Mouse (Mus musculus) liver, adult 10 weeks (tissue): ENCODE results near the gene B4galnt2. TPM values are rescaled to one million over a fixed set of nuclear protein-coding genes. Genes with fewer than 3 reads are reported as not detected.

Experiments
- polyA plus RNA-seq: library from polyadenylated mRNA; stranded (reverse); fragments of 350-450 nt; fragmentation: Illumina TruSeq; extraction: RNeasy Lipid Tissue Mini Kit (QIAGEN cat#74804); gene quantifications from one replicate; pipeline ENCODE4 v1.2.3, GENCODE M21; 2014; ENCODE audit warnings: low read depth, low replicate concordance

Gene B4galnt2
- not detected for polyA plus RNA-seq

DNA sequence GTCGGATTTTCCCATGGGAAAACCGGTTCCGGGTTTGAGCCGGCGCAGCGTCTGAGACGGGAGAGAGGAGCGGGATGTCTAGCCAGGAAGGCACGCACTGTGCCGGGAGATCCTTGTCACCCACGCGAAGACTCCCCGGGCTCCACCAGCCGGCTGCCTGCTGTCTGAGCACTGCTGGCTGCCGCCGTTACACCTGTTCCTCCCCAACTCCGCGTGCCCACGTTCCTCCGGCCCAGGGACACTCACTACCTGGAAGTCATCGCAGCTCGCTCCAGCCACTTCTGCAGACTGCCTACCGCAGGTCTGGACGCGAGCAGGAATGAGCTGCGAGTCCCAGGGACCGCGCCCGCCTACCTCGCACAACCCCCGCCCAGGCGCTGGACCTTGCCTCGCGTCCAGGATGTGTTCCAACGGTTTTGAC lies at the start of gene B4galnt2:
B4galnt2 (minus strand) TSS at position 321 of the 421 bp plus-strand sequence.

DNA sequence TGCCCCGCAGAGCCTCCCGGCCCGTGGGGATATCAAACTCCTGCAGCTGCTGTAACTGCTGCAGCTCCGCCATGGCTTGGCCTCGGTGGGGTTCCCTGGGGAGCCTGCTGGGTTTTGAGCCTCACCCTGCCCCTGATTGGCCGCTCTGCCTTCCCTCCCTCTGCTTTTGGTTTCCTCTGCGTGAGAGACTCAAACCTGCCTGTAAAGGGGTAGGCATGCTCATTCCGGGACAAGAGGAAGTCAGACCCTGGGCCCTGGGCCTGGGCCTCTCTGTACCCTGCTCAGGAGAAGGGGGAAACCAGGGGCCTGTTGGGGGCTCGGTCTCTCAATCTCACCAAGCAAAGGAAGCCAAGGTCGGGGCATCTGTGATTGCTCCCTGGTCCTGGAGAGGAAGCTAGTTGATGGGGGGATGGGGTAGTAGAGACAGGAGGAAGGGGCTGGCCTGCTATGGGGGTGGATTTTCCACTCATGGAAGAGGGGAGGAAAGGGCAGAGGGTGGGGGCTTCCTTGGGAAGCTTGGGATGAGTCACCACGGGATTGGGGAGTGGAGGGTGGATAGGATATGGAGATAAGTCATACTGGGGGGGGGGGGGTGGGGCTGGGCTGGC lies 72.5 kb downstream of the B4galnt2 start, which contains the start of gene Abi3:
Abi3 (minus strand) TSS at position 403 of the 608 bp plus-strand sequence.

GRCm38 (mm10) chr11:95837059-95837458 lies 77.6 kb downstream of the B4galnt2 start, which contains the start of gene Gngt2:
Gene Gngt2, plus strand, starts transcription at chr11:95837216.

DNA sequence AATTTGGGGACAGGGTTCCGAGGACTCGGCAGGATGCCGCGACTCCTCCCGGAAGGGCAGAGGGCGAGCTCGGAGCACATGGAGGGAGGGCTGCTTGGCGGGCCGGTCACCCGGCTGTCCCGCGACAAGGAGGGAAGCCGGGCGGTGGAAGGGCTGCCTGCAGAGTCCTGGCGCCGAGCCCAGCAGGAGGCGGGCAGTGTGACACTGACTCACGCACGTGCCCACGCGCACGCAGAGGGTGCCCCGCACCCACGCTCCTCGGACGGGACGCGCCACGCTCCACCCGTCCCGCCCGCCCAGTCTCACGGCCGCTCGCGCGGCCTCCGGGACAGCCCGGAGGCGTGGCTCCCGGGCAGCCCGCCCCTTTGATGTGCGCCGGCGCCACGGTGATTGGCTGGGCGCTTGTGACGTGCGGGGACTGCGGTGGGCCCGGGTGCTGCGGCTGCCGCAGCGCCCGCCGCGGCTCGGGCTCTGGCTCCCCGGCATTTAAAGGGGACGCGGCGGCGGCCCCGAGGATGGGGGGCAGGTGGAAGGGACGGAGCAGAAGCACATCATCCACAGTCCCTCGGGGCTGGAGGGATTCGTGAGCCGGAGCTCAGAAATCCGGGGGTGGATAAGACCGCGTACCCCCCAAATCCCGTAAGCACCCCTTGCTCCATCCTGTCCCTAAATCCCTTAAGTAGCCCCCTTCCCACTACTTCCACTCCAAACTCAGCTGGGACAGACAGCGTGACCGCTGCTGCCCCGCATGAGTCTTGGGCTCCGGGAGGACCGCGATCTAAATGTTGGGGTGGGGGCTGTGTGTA lies 90.4 kb downstream of the B4galnt2 start, which contains the start of gene Phospho1:
Phospho1 (plus strand) TSS at position 429 of the 806 bp plus-strand sequence.

Other genes with a start within 250 kb of the B4galnt2 start
- 41.8 TPM for gene Phb, start 247.9 kb downstream of the B4galnt2 start, polyA plus RNA-seq
- gene Zfp652, start 202.2 kb downstream of the B4galnt2 start, polyA plus RNA-seq = 12.4 TPM
- 0.16 TPM for gene B130006D01Rik, start 191.3 kb downstream of the B4galnt2 start, polyA plus RNA-seq
- 0.56 TPM for gene Phospho1, start 90.4 kb downstream of the B4galnt2 start, polyA plus RNA-seq
- gene Gngt2, start 77.7 kb downstream of the B4galnt2 start, polyA plus RNA-seq = 4.2 TPM
- gene Abi3, start 72.4 kb downstream of the B4galnt2 start, polyA plus RNA-seq = 0.29 TPM
- not detected for gene Igf2bp1, start 91.0 kb upstream of the B4galnt2 start, polyA plus RNA-seq
- gene Gip, start 109.7 kb upstream of the B4galnt2 start, polyA plus RNA-seq = not detected
- 20.3 TPM for gene Snf8, start 120.0 kb upstream of the B4galnt2 start, polyA plus RNA-seq
- 15.9 TPM for gene Ube2z, start 150.5 kb upstream of the B4galnt2 start, polyA plus RNA-seq
- 29.6 TPM for gene Atp5g1, start 160.8 kb upstream of the B4galnt2 start, polyA plus RNA-seq
- not detected for gene Calcoco2, start 197.1 kb upstream of the B4galnt2 start, polyA plus RNA-seq
- not detected for gene Ttll6, start 218.9 kb upstream of the B4galnt2 start, polyA plus RNA-seq